8 mouse cellular contexts compared by ENCODE assay signal in the genomic region with DNA sequence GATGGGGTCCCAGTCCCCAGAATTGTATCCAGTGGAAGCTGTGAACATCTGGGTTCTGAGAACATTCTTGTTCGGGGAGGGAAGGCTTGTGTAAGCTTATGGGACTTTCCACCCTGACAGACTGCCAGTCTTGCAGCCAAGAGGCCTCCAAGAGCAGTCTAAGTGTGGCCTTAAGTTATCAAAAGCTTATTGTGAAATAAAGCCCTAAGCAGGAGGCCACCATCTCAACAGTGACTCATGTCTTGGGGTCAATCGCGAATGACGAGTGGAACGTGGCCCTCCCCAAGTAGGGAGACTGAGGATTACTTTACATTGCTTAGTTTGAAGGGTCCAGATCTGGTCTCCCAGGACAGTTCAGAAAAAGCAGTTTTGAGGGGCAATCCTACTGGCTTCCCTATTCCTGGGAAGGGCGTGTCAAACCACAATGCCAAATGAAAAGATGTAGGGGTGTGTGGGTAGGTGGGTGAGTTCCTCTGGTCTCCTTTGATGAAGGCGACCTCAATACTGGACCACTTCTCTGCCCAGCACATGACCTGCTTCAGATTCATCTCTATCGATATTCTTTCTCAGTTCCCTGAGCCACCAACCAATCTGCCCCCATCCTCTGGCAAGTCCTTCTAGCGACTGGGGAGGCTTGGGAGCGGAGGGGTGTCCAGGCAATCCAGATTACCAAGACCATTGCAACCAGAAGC. TPM values are rescaled to one million over a fixed set of nuclear protein-coding genes. Genes with fewer than 3 reads are reported as not detected.
A peak's percentile ranks its signal among the peaks of the same experiment; 100 is the strongest.
DNase-seq lines count a peak whose midpoint lies in the region; ATAC-seq and TF ChIP-seq lines count a peak whose summit lies in the region.

A gene (plus strand): TSS at position 635 of the 692 bp plus-strand sequence.

- H3K9ac ChIP-seq in forebrain, embryonic 12.5 days, result peak within 1 kb of the TSS; percentile 94
- peak within 1 kb of the TSS; percentile 71 for H3K9ac ChIP-seq in limb, embryonic 15.5 days
- peak within 1 kb of the TSS; percentile 99 for H3K9ac ChIP-seq in neural tube, embryonic 14.5 days (replicated peaks; ENCODE audit: low read depth, low read length)

- no peaks in the 10 kb centered on the region for H3K9me3 ChIP-seq in forebrain, embryonic 12.5 days
- H3K9me3 ChIP-seq in limb, embryonic 15.5 days, result no peaks in the 10 kb centered on the region
- H3K9me3 ChIP-seq in neural tube, embryonic 14.5 days (ENCODE audit: control insufficient read depth, low read length), result no peaks in the 10 kb centered on the region

- peaks cover 25% of the 10 kb centered on the region for H3K4me1 ChIP-seq in forebrain, embryonic 12.5 days
- H3K4me1 ChIP-seq in limb, embryonic 15.5 days, result peaks cover 18% of the 10 kb centered on the region
- H3K4me1 ChIP-seq in neural tube, embryonic 14.5 days (ENCODE audit: control insufficient read depth, insufficient read depth, low read length), result peaks cover 17% of the 10 kb centered on the region
- no peaks in the 10 kb centered on the region for H3K4me1 ChIP-seq in thymus, adult 2 months (replicated peaks; ENCODE audit: control insufficient read depth, insufficient read depth, low read length)

- peak within 1 kb of the TSS; percentile 72 for H3K4me2 ChIP-seq in forebrain, embryonic 12.5 days
- H3K4me2 ChIP-seq in limb, embryonic 15.5 days, result peak within 1 kb of the TSS; percentile 87
- peak within 1 kb of the TSS; percentile 68 for H3K4me2 ChIP-seq in neural tube, embryonic 14.5 days (ENCODE audit: low read depth, low read length)

- intact Hi-C loops in heart, postnatal 25 days (cut with DNase I), result loop anchor here (10.0 kb wide), 1 partner anchor 113 kb away; no protein-coding TSS in a partner anchor

- no peak; the same call in none of the 2 replicates for ATAC-seq in forebrain, embryonic 12.5 days (ENCODE audit: low FRiP score)
- no peak for ATAC-seq in limb, embryonic 15.5 days (ENCODE audit: insufficient number of reproducible peaks, low FRiP score, low TSS enrichment, low read depth)
- ATAC-seq in neural tube, embryonic 14.5 days (ENCODE audit: low read depth), result no peak; the same call in 1 of the 2 replicates

- TF ChIP-seq POLR2A in thymus, adult 2 months (IDR thresholded peaks at IDR 0.05; ENCODE audit: control insufficient read depth, extremely low read depth, insufficient read depth, low read length, poor library complexity), result no peak

- DNase-seq in layer of hippocampus, adult 8-10 months (ENCODE audit: low spot score in 2 of 2), result no peak
- DNase-seq in layer of hippocampus, adult 9-10 months (ENCODE audit: low spot score), result no peak
- peak; percentile 60 for DNase-seq in heart, postnatal 25 days (ENCODE audit: low spot score)
- DNase-seq in natural killer cell, adult 2 months (ENCODE audit: low spot score in 2 of 2), result no peak
- DNase-seq in thymus, adult 2 months, result no peak

- H3K27ac ChIP-seq in forebrain, embryonic 12.5 days, result peak within 1 kb of the TSS; percentile 96
- H3K27ac ChIP-seq in limb, embryonic 15.5 days, result peak within 1 kb of the TSS; percentile 85
- peak within 1 kb of the TSS; percentile 98 for H3K27ac ChIP-seq in neural tube, embryonic 14.5 days (ENCODE audit: low read depth, low read length)
- H3K27ac ChIP-seq in thymus, adult 2 months (ENCODE audit: control insufficient read depth, insufficient read depth, low read length), result no peak within 1 kb of the TSS

- 37% methylated on average over 10 of the region's 10 CpGs for WGBS in forebrain, embryonic 12.5 days
- 34% methylated on average over 10 of the region's 10 CpGs for whole genome bisulfite sequencing in limb, embryonic 15.5 days
- WGBS in neural tube, embryonic 14.5 days, result 35% methylated on average over 10 of the region's 10 CpGs
- 53% methylated on average over 10 of the region's 10 CpGs for WGBS in thymus, adult 2 months

- H3K4me3 ChIP-seq in forebrain, embryonic 12.5 days (replicated peaks), result peak within 1 kb of the TSS; percentile 79
- peak within 1 kb of the TSS; percentile 68 for H3K4me3 ChIP-seq in limb, embryonic 15.5 days
- H3K4me3 ChIP-seq in neural tube, embryonic 14.5 days (ENCODE audit: low read depth, low read length), result peak within 1 kb of the TSS; percentile 88
- H3K4me3 ChIP-seq in thymus, adult 2 months (ENCODE audit: control insufficient read depth, insufficient read depth, low read length), result no peak within 1 kb of the TSS

- H3K36me3 ChIP-seq in forebrain, embryonic 12.5 days (replicated peaks), result 0 out of 2 replicates have a peak, but pooled peaks cover under 1% of the 10 kb centered on the region
- no peaks in the 10 kb centered on the region for H3K36me3 ChIP-seq in limb, embryonic 15.5 days
- H3K36me3 ChIP-seq in neural tube, embryonic 14.5 days (ENCODE audit: control insufficient read depth, insufficient read depth, low read length), result no peaks in the 10 kb centered on the region
- no peaks in the 10 kb centered on the region for H3K36me3 ChIP-seq in thymus, adult 2 months (ENCODE audit: control insufficient read depth, insufficient read depth, low read length)

- no peaks in the 10 kb centered on the region for H3K27me3 ChIP-seq in forebrain, embryonic 12.5 days
- H3K27me3 ChIP-seq in limb, embryonic 15.5 days, result 0 out of 2 replicates have a peak, but pooled peaks cover 3% of the 10 kb centered on the region
- no peaks in the 10 kb centered on the region for H3K27me3 ChIP-seq in neural tube, embryonic 14.5 days (ENCODE audit: control insufficient read depth, insufficient read depth, low read length)
- no peaks in the 10 kb centered on the region for H3K27me3 ChIP-seq in thymus, adult 2 months (ENCODE audit: control insufficient read depth, insufficient read depth, low read length)

- no peak for TF ChIP-seq CTCF in thymus, adult 2 months (IDR thresholded peaks at IDR 0.05; ENCODE audit: borderline replicate concordance, control insufficient read depth, extremely low read depth, insufficient read depth, low read length, poor library complexity)

RNA-seq across cellular contexts. Expression of the gene that starts here (rescaled TPM):
- 100 to 1,000 TPM; 509 to 592 (median 551) TPM for total RNA-seq in layer of hippocampus, adult 8-10 months (2022)
- 148 and 156 TPM in 2 replicates for polyA plus RNA-seq in forebrain, embryonic 12.5 days (2016; fragmentation: Nextera tagmentation; extraction: Ambion mirVana)
- total RNA-seq in heart, postnatal 25 days (2021), result 1 to 10 TPM; 6.8 to 8.6 TPM
- 70.1 and 88.5 TPM in 2 replicates for polyA plus RNA-seq in limb, embryonic 15.5 days (2015; fragmentation: Nextera tagmentation; extraction: Ambion mirVana)
- 276 and 297 TPM in 2 replicates for polyA plus RNA-seq in neural tube, embryonic 14.5 days (2014; fragmentation: Nextera tagmentation; extraction: Ambion mirVana)
- 1.6 and 1.9 TPM in 2 replicates for polyA plus RNA-seq in thymus, adult 2 months (2012; rRNA removed)

Comparison
In these comparisons a context has a peak if more than half of its experiments do, and no peak if none do; other contexts are left out.
1. RNA of the gene that starts here (total RNA-seq): 509 to 592 TPM in layer of hippocampus, adult 8-10 months; 6.8 to 8.6 TPM in heart, postnatal 25 days; every median in the first group is over 10 times any median in the second.
2. RNA of the gene that starts here (polyA plus RNA-seq): 276 to 297 TPM in neural tube, embryonic 14.5 days, 148 to 156 TPM in forebrain, embryonic 12.5 days and 70.1 to 88.5 TPM in limb, embryonic 15.5 days; 1.6 to 1.9 TPM in thymus, adult 2 months; every median in the first group is over 10 times any median in the second.
3. Peak in every context shown above with its lines, with median percentiles within 50 percentile points of each other: H3K4me2 ChIP-seq and H3K9ac ChIP-seq.